Mouse (Mus musculus): ENCODE results near the gene Hist1h2ak. TPM values are rescaled to one million over a fixed set of nuclear protein-coding genes. Genes with fewer than 3 reads are reported as not detected.

The Hist1h2ak gene
- polyA plus RNA-seq, 1 experiment from 2014 or later, result 22.2 TPM

GRCm38 (mm10) chr13:21714725-21715124, 38.9 kb downstream of the Hist1h2ak start:
- Histone ChIP-seq H3K27me3 (no peaks in the 10 kb centered on the region), H3K27ac (peak overlapping the region; percentile 96; the same call in 1 of the 2 replicates), H3K4me2 (replicated peaks) (peak overlapping the region; percentile 77), H3K4me3 (replicated peaks) (peak overlapping the region; percentile 49), H3K4me1 (replicated peaks) (peaks cover 33% of the 10 kb centered on the region), H3K9me3 (no peaks in the 10 kb centered on the region), H3K36me3 (no peaks in the 10 kb centered on the region), H3K9ac (replicated peaks) (peak overlapping the region; percentile 65; the same call in 1 of the 2 replicates)
- no peak for ATAC-seq
- under 1% methylated on average over 7 of the region's 7 CpGs for WGBS

GRCm38 (mm10) chr13:21711698-21712097, 41.9 kb downstream of the Hist1h2ak start:
- H3K4me2 ChIP-seq (replicated peaks), result peak overlapping the region; percentile 68
- ATAC-seq, result no peak
- no peaks in the 10 kb centered on the region for H3K9me3 ChIP-seq
- peak overlapping the region; percentile 42; the same call in 1 of the 2 replicates for H3K9ac ChIP-seq (replicated peaks)
- H3K36me3 ChIP-seq, result no peaks in the 10 kb centered on the region
- 20% methylated on average over 4 of the region's 4 CpGs for WGBS
- peaks cover 16% of the 10 kb centered on the region for H3K4me1 ChIP-seq (replicated peaks)
- H3K27ac ChIP-seq, result no peak overlapping the region
- H3K4me3 ChIP-seq (replicated peaks), result peak overlapping the region; percentile 44
- no peaks in the 10 kb centered on the region for H3K27me3 ChIP-seq

- Histone ChIP-seq H3K4me1 (replicated peaks) (peaks cover 16% of the 10 kb centered on the region), H3K9me3 (no peaks in the 10 kb centered on the region), H3K27me3 (no peaks in the 10 kb centered on the region), H3K27ac (no peak overlapping the region), H3K36me3 (no peaks in the 10 kb centered on the region), H3K4me2 (replicated peaks) (peak overlapping the region; percentile 68), H3K9ac (replicated peaks) (peak overlapping the region; percentile 42), H3K4me3 (replicated peaks) (peak overlapping the region; percentile 44)
- peak; percentile 76 for ATAC-seq
- 2% methylated on average over 22 of the region's 22 CpGs for WGBS
Measured at GRCm38 (mm10) chr13:21710821-21711525, 42.7 kb downstream of the Hist1h2ak start.

- peak overlapping the region; percentile 64 for H3K4me3 ChIP-seq (replicated peaks)
- under 1% methylated on average over 32 of the region's 32 CpGs for WGBS
- H3K27ac ChIP-seq, result peak overlapping the region; percentile 72
- no peaks in the 10 kb centered on the region for H3K36me3 ChIP-seq
- peak overlapping the region; percentile 60 for H3K9ac ChIP-seq (replicated peaks)
- peaks cover 12% of the 10 kb centered on the region for H3K4me1 ChIP-seq (replicated peaks)
- H3K4me2 ChIP-seq (replicated peaks), result peak overlapping the region; percentile 47
- no peaks in the 10 kb centered on the region for H3K9me3 ChIP-seq
- ATAC-seq, result peak; percentile 83
- no peaks in the 10 kb centered on the region for H3K27me3 ChIP-seq
Measured at GRCm38 (mm10) chr13:21710031-21710711, 43.5 kb downstream of the Hist1h2ak start.

- no peak overlapping the region for H3K9ac ChIP-seq (replicated peaks)
- no peaks in the 10 kb centered on the region for H3K9me3 ChIP-seq
- no peak overlapping the region for H3K4me2 ChIP-seq (replicated peaks)
- H3K27me3 ChIP-seq, result no peaks in the 10 kb centered on the region
- no peaks in the 10 kb centered on the region for H3K36me3 ChIP-seq
- ATAC-seq, result no peak
- WGBS, result 74% methylated on average over 4 of the region's 4 CpGs
- peaks cover 7% of the 10 kb centered on the region; the same call in 1 of the 2 replicates for H3K4me1 ChIP-seq (replicated peaks)
- H3K4me3 ChIP-seq (replicated peaks), result no peak overlapping the region
- no peak overlapping the region for H3K27ac ChIP-seq
Measured at GRCm38 (mm10) chr13:21706669-21707068, 47.0 kb downstream of the Hist1h2ak start.

Small RNA genes within 50 kb of the gene (microRNA-seq; reads per million reads assigned to microRNA genes)
- not detected for gene Gm44346
- not detected for gene Gm44357
- not detected for gene Gm44367
- gene Gm44454, result not detected

Other genes starting within 250 kb of the Hist1h2ak start
- 6.7 and 7.1 TPM in 2 replicates for gene Zkscan8, start 222.7 kb downstream of the Hist1h2ak start, polyA plus RNA-seq (2015; fragmentation: Nextera tagmentation; extraction: Ambion mirVana)
- gene Olfr1366, start 211.0 kb downstream of the Hist1h2ak start, polyA plus RNA-seq (2015; fragmentation: Nextera tagmentation; extraction: Ambion mirVana), result 0.17 and 0.23 TPM in 2 replicates
- gene Olfr1535, start 193.9 kb downstream of the Hist1h2ak start, polyA plus RNA-seq (2015; fragmentation: Nextera tagmentation; extraction: Ambion mirVana), result 0.05 TPM in 1 of 2 replicates, not detected in the other
- not detected in 2 replicates for gene Olfr1364, start 172.1 kb downstream of the Hist1h2ak start, polyA plus RNA-seq (2015; fragmentation: Nextera tagmentation; extraction: Ambion mirVana)
- not detected in 2 replicates for gene Olfr1362, start 139.8 kb downstream of the Hist1h2ak start, polyA plus RNA-seq (2015; fragmentation: Nextera tagmentation; extraction: Ambion mirVana)
- gene Olfr11, start 111.3 kb downstream of the Hist1h2ak start, polyA plus RNA-seq (2015; fragmentation: Nextera tagmentation; extraction: Ambion mirVana), result 0.05 TPM in 1 of 2 replicates, not detected in the other
- gene Olfr1361, start 90.4 kb downstream of the Hist1h2ak start, polyA plus RNA-seq (2015; fragmentation: Nextera tagmentation; extraction: Ambion mirVana), result not detected in 2 replicates
- not detected in 2 replicates for gene Olfr1360, start 76.4 kb downstream of the Hist1h2ak start, polyA plus RNA-seq (2015; fragmentation: Nextera tagmentation; extraction: Ambion mirVana)
- not detected in 2 replicates for gene Olfr1359, start 55.7 kb downstream of the Hist1h2ak start, polyA plus RNA-seq (2015; fragmentation: Nextera tagmentation; extraction: Ambion mirVana)
- gene Hist1h2bl, start 37.7 kb downstream of the Hist1h2ak start, polyA plus RNA-seq (2015; fragmentation: Nextera tagmentation; extraction: Ambion mirVana), result 1.8 TPM in 1 of 2 replicates, not detected in the other
- gene Hist1h2ai, start 37.4 kb downstream of the Hist1h2ak start, polyA plus RNA-seq (2015; fragmentation: Nextera tagmentation; extraction: Ambion mirVana), result 12.9 and 37.4 TPM in 2 replicates
- gene Hist1h3h, start 36.2 kb downstream of the Hist1h2ak start, polyA plus RNA-seq (2015; fragmentation: Nextera tagmentation; extraction: Ambion mirVana), result 10.8 and 11.5 TPM in 2 replicates
- 3.7 and 4.2 TPM in 2 replicates for gene Hist1h2bm, start 31.8 kb downstream of the Hist1h2ak start, polyA plus RNA-seq (2015; fragmentation: Nextera tagmentation; extraction: Ambion mirVana)
- gene Hist1h4j, start 18.8 kb downstream of the Hist1h2ak start, polyA plus RNA-seq (2015; fragmentation: Nextera tagmentation; extraction: Ambion mirVana), result 0.82 and 1.0 TPM in 2 replicates
- gene Hist1h4k, start 3.3 kb downstream of the Hist1h2ak start, polyA plus RNA-seq (2015; fragmentation: Nextera tagmentation; extraction: Ambion mirVana), result 1.1 and 3.0 TPM in 2 replicates
- 2.5 and 6.7 TPM in 2 replicates for gene Hist1h2bn, start 296 bp upstream of the Hist1h2ak start, polyA plus RNA-seq (2015; fragmentation: Nextera tagmentation; extraction: Ambion mirVana)
- 11.8 and 15.6 TPM in 2 replicates for gene Hist1h1b, start 26.8 kb upstream of the Hist1h2ak start, polyA plus RNA-seq (2015; fragmentation: Nextera tagmentation; extraction: Ambion mirVana)
- gene Hist1h3i, start 29.5 kb upstream of the Hist1h2ak start, polyA plus RNA-seq (2015; fragmentation: Nextera tagmentation; extraction: Ambion mirVana), result 79.2 and 91.2 TPM in 2 replicates
- 8.5 TPM in 1 of 2 replicates, not detected in the other for gene Hist1h2an, start 33.4 kb upstream of the Hist1h2ak start, polyA plus RNA-seq (2015; fragmentation: Nextera tagmentation; extraction: Ambion mirVana)
- gene Hist1h2bp, start 33.6 kb upstream of the Hist1h2ak start, polyA plus RNA-seq (2015; fragmentation: Nextera tagmentation; extraction: Ambion mirVana), result 0.66 and 1.7 TPM in 2 replicates
- gene Hist1h2bq, start 56.4 kb upstream of the Hist1h2ak start, polyA plus RNA-seq (2015; fragmentation: Nextera tagmentation; extraction: Ambion mirVana), result 11.1 and 13.1 TPM in 2 replicates
- gene Hist1h2ao, start 56.6 kb upstream of the Hist1h2ak start, polyA plus RNA-seq (2015; fragmentation: Nextera tagmentation; extraction: Ambion mirVana), result not detected in 2 replicates
- not detected in 2 replicates for gene Hist1h4m, start 57.9 kb upstream of the Hist1h2ak start, polyA plus RNA-seq (2015; fragmentation: Nextera tagmentation; extraction: Ambion mirVana)
- 11.0 and 11.2 TPM in 2 replicates for gene Hist1h4n, start 78.4 kb upstream of the Hist1h2ak start, polyA plus RNA-seq (2015; fragmentation: Nextera tagmentation; extraction: Ambion mirVana)
- gene Hist1h2ap, start 79.7 kb upstream of the Hist1h2ak start, polyA plus RNA-seq (2015; fragmentation: Nextera tagmentation; extraction: Ambion mirVana), result 1,729 and 1,932 TPM in 2 replicates
- 11.3 and 12.2 TPM in 2 replicates for gene Hist1h2br, start 79.9 kb upstream of the Hist1h2ak start, polyA plus RNA-seq (2015; fragmentation: Nextera tagmentation; extraction: Ambion mirVana)
- 20.5 and 22.3 TPM in 2 replicates for gene Zfp184, start 191.3 kb upstream of the Hist1h2ak start, polyA plus RNA-seq (2015; fragmentation: Nextera tagmentation; extraction: Ambion mirVana)
- not detected in 2 replicates for gene Pom121l2, start 227.4 kb upstream of the Hist1h2ak start, polyA plus RNA-seq (2015; fragmentation: Nextera tagmentation; extraction: Ambion mirVana)